Mouse (Mus musculus) right cerebral cortex, postnatal 10 days (tissue): ENCODE data around the gene Scgb2b3.

Experiments used
- DNase-seq, 2 experiments: peaks; one replicate each; pipeline ENCODE4 v3.0.0; 2021; ENCODE audit warnings: low spot score in 2 of 2

Gene Scgb2b3

DNA sequence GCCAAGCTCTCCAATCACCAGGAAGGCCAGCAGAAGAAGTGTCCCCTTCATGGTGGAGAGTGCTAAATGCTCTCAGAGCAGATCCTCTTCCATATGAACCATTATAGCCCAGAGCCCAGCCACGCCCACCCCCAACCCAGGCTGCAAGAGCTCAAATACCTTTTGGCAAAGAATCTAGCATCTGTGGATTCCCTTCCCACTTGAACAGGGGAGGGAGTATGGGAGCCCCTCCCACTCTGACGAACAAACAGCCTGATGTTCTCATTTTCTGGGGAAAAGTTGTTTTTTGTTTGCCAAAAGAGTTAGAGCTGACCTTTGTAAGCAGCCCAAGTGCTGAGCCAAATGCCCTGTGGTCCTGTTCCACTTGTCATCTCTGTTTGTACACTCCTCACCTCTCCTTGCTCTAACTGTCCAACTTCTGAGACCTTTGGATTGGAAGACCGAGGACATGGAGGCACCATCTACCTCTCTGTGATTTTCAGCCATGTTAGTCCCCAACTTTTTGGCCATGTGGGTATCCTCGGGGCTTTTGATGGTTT is at the start of gene Scgb2b3:
TSS of gene Scgb2b3 (minus strand) at position 51 of the 539 bp plus-strand sequence.
- no peak for DNase-seq

DNA sequence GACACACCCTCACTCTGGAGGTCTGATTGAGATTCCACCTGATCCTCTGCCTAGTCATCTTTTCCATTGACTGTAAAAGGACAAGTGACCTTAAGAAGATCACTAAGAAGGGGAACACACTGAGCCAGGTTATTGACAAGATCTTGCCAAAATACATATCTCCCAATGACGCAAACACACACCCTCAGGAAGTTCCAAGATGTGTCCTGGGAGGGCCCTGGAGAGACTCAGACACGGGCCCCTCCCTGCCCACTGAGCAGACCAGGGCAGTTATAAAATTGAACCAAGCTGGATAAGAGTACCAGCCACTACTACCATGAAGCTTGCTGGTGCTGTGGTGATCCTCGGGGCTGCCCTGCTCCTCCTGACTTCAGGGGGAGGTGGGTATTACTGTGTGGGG is 13.4 kb upstream of the Scgb2b3 start, which contains the start of gene Scgb1b3:
TSS of gene Scgb1b3 (plus strand) at position 301 of the 400 bp plus-strand sequence.
- DNase-seq: no peak
